Mouse (Mus musculus) lung, postnatal 4 days (tissue): ENCODE results near the gene Bad.
"Not testable (repeated sequence)": the region's sequence is repeated elsewhere in the genome, so short reads cannot be mapped to it uniquely, and the experiment has no call there.

Source experiments
- DNase-seq, 2 experiments: peaks; one replicate each; pipeline ENCODE4 v3.0.0; 2021

The Bad gene

DNA sequence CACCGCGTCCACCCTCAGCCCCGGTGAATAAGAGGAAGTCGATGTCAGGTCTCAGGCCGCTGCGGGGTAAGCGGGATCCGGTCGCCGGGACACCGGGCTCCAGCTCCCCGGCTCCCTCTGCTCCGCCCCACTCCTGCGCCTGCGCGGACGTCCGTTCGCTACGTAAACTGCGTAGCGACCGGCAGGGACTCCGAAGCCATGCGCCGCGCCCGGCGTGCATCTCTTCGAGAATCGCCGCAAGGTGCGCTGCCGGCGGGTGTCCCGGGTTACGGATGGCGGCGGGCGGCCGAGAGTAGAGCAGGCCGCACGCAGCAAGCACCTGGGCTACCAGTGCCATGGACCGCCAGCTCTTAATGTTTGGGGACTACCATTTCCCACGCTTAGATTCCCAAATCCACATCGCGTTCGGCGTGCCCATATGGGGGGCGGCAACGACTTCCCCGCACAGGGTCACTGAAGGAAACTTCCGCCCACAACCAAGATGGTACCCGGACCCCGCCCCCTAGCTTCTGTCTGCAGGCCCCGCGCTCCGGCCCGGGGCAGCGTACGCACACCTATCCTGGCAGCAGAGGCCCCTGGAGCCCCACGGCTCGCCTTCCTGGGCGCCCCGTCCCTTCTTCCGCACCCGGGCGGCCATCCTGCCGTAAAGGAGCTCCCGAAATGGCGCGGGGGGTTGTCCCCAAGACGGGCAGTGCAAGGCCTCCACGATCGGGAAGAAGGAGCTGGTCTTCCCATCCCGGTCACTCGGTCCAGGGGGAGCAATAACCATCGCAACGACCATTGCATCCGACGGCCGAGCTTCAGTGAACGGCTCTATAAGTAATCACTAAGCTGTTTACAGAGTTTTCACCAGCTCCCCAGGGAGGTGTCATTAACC, at the start of gene Bad:
Gene Bad (plus strand): TSS at position 490 of the 877 bp plus-strand sequence.
- peak; percentile 94 to 97 for DNase-seq

DNA sequence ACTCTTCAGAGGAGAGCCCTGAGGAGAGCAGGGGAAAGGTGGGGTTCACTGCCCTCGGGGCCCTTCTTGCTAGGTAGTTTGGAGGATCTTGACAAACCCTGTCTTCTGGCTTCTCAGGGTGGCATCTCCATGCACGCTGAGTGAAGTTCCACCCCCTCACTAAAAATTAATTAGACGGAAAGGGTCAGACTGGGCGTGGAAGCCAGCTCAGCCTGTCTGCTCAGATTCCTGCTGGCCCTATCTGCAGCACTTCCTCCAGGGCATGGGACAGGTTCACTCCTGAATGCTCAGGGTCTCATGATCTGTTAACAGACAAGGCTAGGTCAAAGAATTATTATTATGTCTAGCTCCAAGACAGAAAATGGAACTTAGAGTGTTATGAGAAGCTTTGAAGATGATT, 49.1 kb upstream of the Bad start:
- DNase-seq, result no peak

GRCm38 (mm10) chr19:6893731-6894451, 47.8 kb upstream of the Bad start:
- DNase-seq, result no peak

- not testable (repeated sequence) for DNase-seq
Observed at GRCm38 (mm10) chr19:6895608-6896305, 45.9 kb upstream of the Bad start.

DNA sequence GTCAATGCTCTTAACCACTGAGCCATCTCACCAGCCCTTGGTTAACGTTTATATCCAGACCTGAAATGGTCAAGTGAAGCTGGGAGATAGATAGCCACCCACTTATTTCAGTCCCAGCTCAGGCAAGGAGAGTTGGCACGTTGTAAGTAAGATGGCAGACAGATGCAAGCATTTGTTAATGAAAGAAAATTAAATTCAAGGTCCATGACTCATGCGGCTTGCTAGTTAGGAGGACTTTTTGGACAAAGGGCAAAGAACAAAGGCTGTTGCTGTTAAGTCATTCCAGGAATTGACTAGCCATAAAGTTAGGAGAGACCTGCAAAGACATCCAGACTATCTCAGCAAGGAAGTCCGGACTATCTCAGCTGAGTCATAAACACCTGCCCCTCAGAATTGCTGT, 42.0 kb upstream of the Bad start:
- DNase-seq, result no peak

- DNase-seq, result no peak
Observed at GRCm38 (mm10) chr19:6903031-6903430, 38.6 kb upstream of the Bad start.

GRCm38 (mm10) chr19:6904846-6905245, 36.8 kb upstream of the Bad start:
- DNase-seq, result no peak

GRCm38 (mm10) chr19:6905498-6906159, 36.0 kb upstream of the Bad start:
- no peak for DNase-seq

DNA sequence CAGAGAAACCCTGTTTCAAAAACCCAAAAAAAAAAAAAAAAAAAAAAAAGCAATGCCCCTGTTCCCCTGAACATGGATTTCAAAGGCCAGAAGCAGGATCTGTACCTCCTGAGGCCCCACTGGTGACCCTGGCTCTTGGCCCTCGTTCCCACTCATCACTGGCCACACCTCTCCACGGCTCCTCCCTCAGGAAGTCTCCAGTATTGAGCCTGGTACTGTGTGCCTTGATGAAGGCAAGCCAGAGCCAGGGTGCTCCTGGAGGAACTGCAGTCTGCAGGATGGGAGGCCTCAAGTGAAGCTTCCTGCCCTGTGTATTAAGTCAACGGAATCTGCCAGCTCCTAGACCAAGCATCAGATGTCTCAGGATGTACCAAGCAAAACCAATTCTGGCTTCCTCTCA, 35.5 kb upstream of the Bad start:
- no peak for DNase-seq

GRCm38 (mm10) chr19:6907094-6907493, 34.6 kb upstream of the Bad start:
- no peak for DNase-seq

GRCm38 (mm10) chr19:6907811-6908540, 33.7 kb upstream of the Bad start:
- DNase-seq, result peak in 1 of 2 experiments; percentile 19

DNA sequence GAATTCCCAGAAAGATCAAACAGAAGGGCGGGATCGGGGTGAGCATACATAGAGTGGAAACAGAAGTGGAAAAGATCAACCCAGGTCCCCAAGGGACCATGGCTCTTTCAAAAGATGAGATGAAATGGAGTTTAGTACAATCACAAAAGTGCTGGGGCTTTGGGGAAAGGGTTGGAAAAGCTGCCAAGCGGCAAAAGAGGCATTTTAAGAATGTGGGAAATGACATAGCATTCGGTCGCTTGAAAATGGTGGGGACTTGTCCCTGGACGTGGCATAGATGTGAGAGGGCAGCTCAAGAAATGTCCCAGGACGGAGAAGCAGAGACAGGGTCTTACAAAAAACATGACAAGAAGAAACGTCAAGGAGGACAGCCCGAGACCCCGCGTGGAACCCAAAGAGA, 32.6 kb upstream of the Bad start:
- DNase-seq, result no peak

- peak; percentile 92 to 96 for DNase-seq
Observed at GRCm38 (mm10) chr19:6909507-6910289, 32.0 kb upstream of the Bad start, which contains the start of the genes Trmt112 and Prdx5. Gene Trmt112, plus strand, starts transcription at chr19:6909698. Gene Prdx5, minus strand, starts transcription at chr19:6910106.

DNA sequence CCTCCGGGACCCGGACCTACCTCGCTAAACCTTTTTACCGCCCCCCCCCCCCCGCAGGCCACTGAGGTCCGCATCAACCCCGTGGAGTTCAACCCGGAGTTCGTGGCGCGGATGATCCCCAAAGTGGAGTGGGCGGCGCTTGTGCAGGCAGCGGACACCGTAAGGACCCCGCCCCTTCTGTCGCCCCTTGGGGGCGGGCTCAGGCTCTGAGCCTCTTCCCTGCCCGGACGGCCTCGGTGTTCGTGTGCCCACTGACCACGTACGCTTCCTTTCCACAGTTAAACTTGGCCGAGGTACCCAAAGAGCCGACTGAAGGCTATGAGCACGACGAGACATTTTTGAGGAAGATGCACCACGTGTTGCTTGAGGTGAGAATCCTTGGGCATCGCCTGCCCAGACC, 31.4 kb upstream of the Bad start:
- DNase-seq, result peak; percentile 60 to 78

DNA sequence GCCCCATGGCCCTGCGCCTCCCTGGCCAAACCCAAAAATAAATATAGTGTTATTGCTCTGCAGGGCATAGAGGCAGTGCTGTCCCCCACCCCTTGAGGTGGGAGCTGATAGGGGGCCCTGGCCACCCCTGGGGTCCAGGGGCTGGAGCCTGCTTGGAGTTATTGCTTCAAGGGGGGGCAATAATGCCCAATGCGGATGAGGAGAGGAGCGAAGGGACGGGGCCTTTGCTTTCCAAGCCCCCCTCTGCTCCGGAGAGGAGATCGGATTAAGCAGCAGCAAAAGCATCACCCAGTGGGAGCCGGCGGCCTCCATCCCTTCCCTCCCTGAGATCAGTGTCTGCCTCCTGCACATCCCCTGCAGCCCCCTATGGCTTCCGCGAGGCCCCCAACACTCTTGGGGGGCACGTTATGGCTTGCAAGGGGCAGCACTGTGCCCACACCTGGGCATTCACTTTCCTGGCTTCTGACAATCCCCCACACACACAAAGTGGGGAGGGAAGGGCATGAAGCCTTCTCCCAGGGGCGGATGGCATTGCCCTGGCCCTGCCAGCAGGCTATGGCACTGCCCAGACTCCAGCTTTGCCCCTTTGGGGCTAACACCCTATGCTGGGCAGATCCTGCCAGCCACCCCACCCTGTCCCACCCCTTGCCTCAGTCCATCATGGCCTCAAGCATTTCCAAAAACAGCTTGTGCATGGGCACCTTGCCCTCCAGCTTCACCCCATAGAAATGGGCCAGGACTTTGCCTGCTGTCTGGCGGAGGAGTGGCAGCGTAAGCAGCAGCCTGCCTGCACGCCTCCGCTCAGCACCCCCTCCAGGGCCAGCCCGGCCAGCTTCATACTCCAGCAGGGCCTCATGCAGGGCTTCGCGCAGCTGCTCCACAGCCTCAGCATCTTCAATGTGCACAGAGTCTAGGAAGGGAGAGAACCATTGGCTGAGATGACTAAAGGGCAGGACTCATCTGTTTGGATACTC, 30.3 kb upstream of the Bad start:
- DNase-seq, result no peak

GRCm38 (mm10) chr19:6912205-6912970, 29.3 kb upstream of the Bad start:
- no peak for DNase-seq

DNA sequence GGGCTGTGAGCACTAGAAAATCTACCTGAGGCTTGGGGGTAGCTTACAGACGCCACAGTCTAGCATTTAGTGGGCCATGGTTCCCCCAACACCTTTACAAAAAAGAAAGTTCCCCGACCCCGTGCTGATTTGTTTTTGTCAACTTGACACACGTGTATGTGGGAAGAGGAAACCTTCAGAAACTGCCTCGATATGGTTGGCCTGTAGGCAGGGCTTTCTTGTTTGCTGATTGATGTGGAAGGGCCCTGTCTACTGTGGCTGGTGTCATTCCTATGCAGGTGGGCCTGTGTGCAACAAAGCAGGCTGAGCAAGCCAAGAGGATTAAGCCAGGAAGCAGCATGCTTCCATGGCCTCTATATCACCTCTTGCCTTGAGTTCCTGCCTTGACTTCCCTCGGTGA, 28.6 kb upstream of the Bad start:
- DNase-seq, result no peak

GRCm38 (mm10) chr19:6913991-6914390, 27.7 kb upstream of the Bad start:
- DNase-seq, result peak; percentile 17 to 67

DNA sequence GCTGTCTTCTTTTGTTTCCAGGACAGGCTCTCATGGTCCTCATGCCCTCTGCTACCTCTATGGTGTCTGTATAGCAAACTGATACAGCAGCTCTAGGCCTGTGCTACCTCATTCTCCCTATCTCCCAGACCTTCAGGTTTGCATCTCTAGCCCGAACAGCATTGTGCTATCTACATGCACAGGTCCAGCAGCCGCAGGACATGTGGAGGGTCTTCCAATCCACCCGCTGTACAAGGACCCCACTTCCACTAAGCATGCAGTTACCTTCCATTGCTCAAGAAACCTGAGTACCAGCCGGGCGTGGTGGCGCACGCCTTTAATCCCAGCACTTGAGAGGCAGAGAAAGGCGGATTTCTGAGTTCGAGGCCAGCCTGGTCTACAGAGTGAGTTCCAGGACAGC, 27.1 kb upstream of the Bad start:
- no peak for DNase-seq
